Mouse (Mus musculus): ENCODE data around the gene Pdcd11. TPM values are rescaled to one million over a fixed set of nuclear protein-coding genes. Genes with fewer than 3 reads are reported as not detected.
"Not testable (repeated sequence)": the region's sequence is repeated elsewhere in the genome, so short reads cannot be mapped to it uniquely, and the experiment has no call there.

The Pdcd11 gene
- total RNA-seq, 1 experiment, result 117 TPM

- Histone ChIP-seq H3K27ac (ENCODE audit: insufficient read depth, low read depth, low read length, poor library complexity, severe bottlenecking) (no peak overlapping the region), H3K9ac (ENCODE audit: insufficient read depth, low read depth, low read length, poor library complexity, severe bottlenecking) (peak overlapping the region; percentile 43), H3K9me3 (ENCODE audit: control insufficient read depth, insufficient read depth, low read depth, low read length) (no peaks in the 10 kb centered on the region), H3K4me3 (ENCODE audit: insufficient read depth in 1 of 2, low read depth in 1 of 2, low read length in 2 of 2, poor library complexity in 1 of 2, severe bottlenecking in 1 of 2) (peak overlapping the region; percentile 46 to 54), H3K4me1 (ENCODE audit: control insufficient read depth in 2 of 2, insufficient read depth in 2 of 2, low read length in 2 of 2, poor library complexity in 1 of 2) (peaks cover 10 to 35% of the 10 kb centered on the region in 2 experiments), H3K36me3 (ENCODE audit: control insufficient read depth, insufficient read depth, low read length, poor library complexity, severe bottlenecking) (peaks cover 10% of the 10 kb centered on the region)
- in situ Hi-C loops (cut with MboI; ENCODE audit: low sequenced_read_pairs in 2 of 2, unreplicated experiment in 2 of 2), result no loop called here
- no peak for DNase-seq (ENCODE audit: low read depth, low spot score)
- no peak for TF ChIP-seq ZNF384 (IDR thresholded peaks at IDR 0.05; ENCODE audit: low read depth, low read length)
- no peak for TF ChIP-seq CHD2 (IDR thresholded peaks at IDR 0.05; ENCODE audit: low read depth, low read length)
- TF ChIP-seq MAFK (IDR thresholded peaks at IDR 0.05; ENCODE audit: insufficient read depth, low read depth, low read length), result no peak
- TF ChIP-seq HCFC1 (IDR thresholded peaks at IDR 0.05; ENCODE audit: borderline replicate concordance, insufficient read depth, low read length), result no peak
- no peak for TF ChIP-seq ZC3H11A (IDR thresholded peaks at IDR 0.05; ENCODE audit: borderline replicate concordance, low read depth, low read length)
Measured at GRCm38 (mm10) chr19:47135568-47135967, 45.0 kb downstream of the Pdcd11 start.

GRCm38 (mm10) chr19:47136170-47136569 lies 45.6 kb downstream of the Pdcd11 start:
- Histone ChIP-seq H3K9me3 (ENCODE audit: control insufficient read depth, insufficient read depth, low read depth, low read length) (no peaks in the 10 kb centered on the region), H3K27ac (ENCODE audit: insufficient read depth, low read depth, low read length, poor library complexity, severe bottlenecking) (no peak overlapping the region), H3K36me3 (ENCODE audit: control insufficient read depth, insufficient read depth, low read length, poor library complexity, severe bottlenecking) (peaks cover 8% of the 10 kb centered on the region), H3K4me1 (ENCODE audit: control insufficient read depth in 2 of 2, insufficient read depth in 2 of 2, low read length in 2 of 2, poor library complexity in 1 of 2) (peaks cover 10 to 35% of the 10 kb centered on the region in 2 experiments), H3K9ac (ENCODE audit: insufficient read depth, low read depth, low read length, poor library complexity, severe bottlenecking) (no peak overlapping the region), H3K4me3 (ENCODE audit: insufficient read depth in 1 of 2, low read depth in 1 of 2, low read length in 2 of 2, poor library complexity in 1 of 2, severe bottlenecking in 1 of 2) (peak overlapping the region in 1 of 2 experiments; percentile 46; a peak in 1 of 4 replicates)
- TF ChIP-seq MAFK (IDR thresholded peaks at IDR 0.05; ENCODE audit: insufficient read depth, low read depth, low read length) (no peak), CHD2 (IDR thresholded peaks at IDR 0.05; ENCODE audit: low read depth, low read length) (no peak), HCFC1 (IDR thresholded peaks at IDR 0.05; ENCODE audit: borderline replicate concordance, insufficient read depth, low read length) (no peak), ZNF384 (IDR thresholded peaks at IDR 0.05; ENCODE audit: low read depth, low read length) (no peak), ZC3H11A (IDR thresholded peaks at IDR 0.05; ENCODE audit: borderline replicate concordance, low read depth, low read length) (no peak)
- in situ Hi-C loops (cut with MboI; ENCODE audit: low sequenced_read_pairs in 2 of 2, unreplicated experiment in 2 of 2), result no loop called here
- no peak for DNase-seq (ENCODE audit: low read depth, low spot score)

DNA sequence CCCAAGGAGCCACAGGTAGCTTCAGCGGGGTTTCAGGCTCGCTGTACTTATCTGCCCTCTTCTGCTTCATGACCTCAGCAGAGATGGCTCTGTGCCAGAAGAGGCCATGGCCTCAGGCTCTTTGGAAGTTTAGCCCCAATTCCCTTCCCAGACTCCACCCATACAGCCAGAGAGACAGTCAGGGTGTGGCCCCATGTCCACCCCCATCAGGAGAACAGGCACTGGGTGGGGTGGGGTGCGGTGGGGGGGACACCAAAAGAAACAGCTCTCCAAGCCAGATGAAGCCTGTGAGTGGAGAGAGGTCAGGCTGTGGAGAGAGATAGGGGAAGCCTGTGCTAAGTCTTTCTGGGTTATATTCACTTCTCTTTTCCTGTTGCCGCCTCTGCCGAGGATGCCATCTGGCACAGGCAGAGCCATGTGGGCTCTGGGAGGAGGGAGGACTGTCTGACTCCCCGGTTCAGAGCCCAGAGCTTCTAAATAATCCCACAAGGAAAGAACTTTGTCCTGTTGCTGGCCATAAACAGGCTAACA lies 46.5 kb downstream of the Pdcd11 start:
- H3K4me3 ChIP-seq (ENCODE audit: insufficient read depth in 1 of 2, low read depth in 1 of 2, low read length in 2 of 2, poor library complexity in 1 of 2, severe bottlenecking in 1 of 2), result peak overlapping the region in 1 of 2 experiments; percentile 54; a peak in 2 of 4 replicates
- in situ Hi-C loops (cut with MboI; ENCODE audit: low sequenced_read_pairs in 2 of 2, unreplicated experiment in 2 of 2), result no loop called here
- peaks cover 10 to 35% of the 10 kb centered on the region in 2 experiments for H3K4me1 ChIP-seq (ENCODE audit: control insufficient read depth in 2 of 2, insufficient read depth in 2 of 2, low read length in 2 of 2, poor library complexity in 1 of 2)
- peak; percentile 75 for DNase-seq (ENCODE audit: low read depth, low spot score)
- peak overlapping the region; percentile 68; the same call in 1 of the 2 replicates for H3K9ac ChIP-seq (ENCODE audit: insufficient read depth, low read depth, low read length, poor library complexity, severe bottlenecking)
- H3K27ac ChIP-seq (ENCODE audit: insufficient read depth, low read depth, low read length, poor library complexity, severe bottlenecking), result no peak overlapping the region
- no peaks in the 10 kb centered on the region for H3K9me3 ChIP-seq (ENCODE audit: control insufficient read depth, insufficient read depth, low read depth, low read length)
- TF ChIP-seq ZC3H11A (IDR thresholded peaks at IDR 0.05; ENCODE audit: borderline replicate concordance, low read depth, low read length) (no peak), HCFC1 (IDR thresholded peaks at IDR 0.05; ENCODE audit: borderline replicate concordance, insufficient read depth, low read length) (no peak), MAFK (IDR thresholded peaks at IDR 0.05; ENCODE audit: insufficient read depth, low read depth, low read length) (no peak), ZNF384 (IDR thresholded peaks at IDR 0.05; ENCODE audit: low read depth, low read length) (no peak), CHD2 (IDR thresholded peaks at IDR 0.05; ENCODE audit: low read depth, low read length) (no peak)
- peaks cover 2% of the 10 kb centered on the region; the same call in 1 of the 2 replicates for H3K36me3 ChIP-seq (ENCODE audit: control insufficient read depth, insufficient read depth, low read length, poor library complexity, severe bottlenecking)

DNA sequence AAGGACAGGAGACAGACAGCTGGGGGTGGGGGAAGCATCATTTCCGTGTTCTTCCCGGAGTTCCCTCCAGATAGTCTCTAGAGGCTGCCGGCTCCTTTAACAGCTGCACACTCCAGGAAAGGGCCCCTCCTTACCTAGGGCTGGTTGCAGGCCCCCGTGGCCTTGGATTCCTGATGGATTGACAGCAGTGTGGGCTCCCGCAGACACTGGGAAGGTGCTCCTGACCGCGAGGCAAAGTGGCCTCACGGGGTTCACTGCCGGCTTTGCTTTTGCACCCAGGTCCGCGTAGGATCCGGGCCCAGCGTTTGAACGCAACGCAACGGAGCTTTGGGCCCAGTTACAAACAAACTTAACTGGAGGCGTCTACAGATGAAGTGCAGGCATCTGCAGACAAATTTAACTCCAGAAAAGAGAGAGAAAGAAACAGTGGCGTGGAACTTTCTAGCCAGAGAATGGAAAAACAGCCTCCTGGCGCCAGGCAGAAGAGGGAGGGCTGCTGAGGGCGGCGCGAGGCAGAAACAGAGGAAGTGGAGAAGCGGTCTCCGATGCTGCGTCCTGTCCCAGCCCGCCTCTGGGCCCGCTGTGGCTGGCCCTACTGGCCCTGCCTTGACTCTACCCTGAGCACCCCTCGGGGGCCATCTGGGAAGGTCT lies 47.3 kb downstream of the Pdcd11 start, which contains the start of gene Calhm2:
Calhm2 (minus strand) TSS at position 524 of the 651 bp plus-strand sequence.
- H3K9me3 ChIP-seq (ENCODE audit: control insufficient read depth, insufficient read depth, low read depth, low read length), result no peaks in the 10 kb centered on the region
- DNase-seq (ENCODE audit: low read depth, low spot score), result no peak
- peaks cover 10 to 32% of the 10 kb centered on the region in 2 experiments for H3K4me1 ChIP-seq (ENCODE audit: control insufficient read depth in 2 of 2, insufficient read depth in 2 of 2, low read length in 2 of 2, poor library complexity in 1 of 2)
- peak within 1 kb of the TSS; percentile 54 to 55 for H3K4me3 ChIP-seq (ENCODE audit: insufficient read depth in 1 of 2, low read depth in 1 of 2, low read length in 2 of 2, poor library complexity in 1 of 2, severe bottlenecking in 1 of 2)
- TF ChIP-seq MAFK (IDR thresholded peaks at IDR 0.05; ENCODE audit: insufficient read depth, low read depth, low read length) (no peak), CHD2 (IDR thresholded peaks at IDR 0.05; ENCODE audit: low read depth, low read length) (no peak), HCFC1 (IDR thresholded peaks at IDR 0.05; ENCODE audit: borderline replicate concordance, insufficient read depth, low read length) (no peak), ZC3H11A (IDR thresholded peaks at IDR 0.05; ENCODE audit: borderline replicate concordance, low read depth, low read length) (no peak), ZNF384 (IDR thresholded peaks at IDR 0.05; ENCODE audit: low read depth, low read length) (no peak)
- in situ Hi-C loops (cut with MboI; ENCODE audit: low sequenced_read_pairs in 2 of 2, unreplicated experiment in 2 of 2), result no loop called here
- H3K9ac ChIP-seq (ENCODE audit: insufficient read depth, low read depth, low read length, poor library complexity, severe bottlenecking), result peak within 1 kb of the TSS; percentile 68
- peaks cover under 1% of the 10 kb centered on the region; the same call in 1 of the 2 replicates for H3K36me3 ChIP-seq (ENCODE audit: control insufficient read depth, insufficient read depth, low read length, poor library complexity, severe bottlenecking)
- H3K27ac ChIP-seq (ENCODE audit: insufficient read depth, low read depth, low read length, poor library complexity, severe bottlenecking), result no peak within 1 kb of the TSS

DNA sequence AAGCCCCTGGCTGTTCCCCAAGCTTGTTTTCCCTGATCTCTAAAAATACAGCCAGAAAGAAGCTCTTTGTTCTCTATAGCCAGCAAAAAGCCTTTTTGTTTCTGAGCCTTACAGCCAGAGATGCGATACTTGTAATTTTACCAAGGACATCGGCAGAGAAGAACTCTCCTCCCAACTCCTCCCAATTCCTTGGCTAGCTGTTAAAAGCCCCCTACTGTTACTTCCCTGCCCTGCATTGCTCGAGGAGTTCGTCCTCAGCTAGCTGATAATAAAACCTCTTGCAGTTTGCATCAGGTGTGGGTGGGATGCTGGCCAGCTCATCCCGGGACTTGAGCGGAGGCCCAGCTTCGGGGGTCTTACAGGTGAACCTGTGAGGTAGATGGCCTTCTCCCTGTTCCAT lies 49.0 kb downstream of the Pdcd11 start:
- H3K9ac ChIP-seq (ENCODE audit: insufficient read depth, low read depth, low read length, poor library complexity, severe bottlenecking); H3K36me3 ChIP-seq (ENCODE audit: control insufficient read depth, insufficient read depth, low read length, poor library complexity, severe bottlenecking); H3K27ac ChIP-seq (ENCODE audit: insufficient read depth, low read depth, low read length, poor library complexity, severe bottlenecking); H3K4me3 ChIP-seq (ENCODE audit: insufficient read depth in 1 of 2, low read depth in 1 of 2, low read length in 2 of 2, poor library complexity in 1 of 2, severe bottlenecking in 1 of 2); H3K9me3 ChIP-seq (ENCODE audit: control insufficient read depth, insufficient read depth, low read depth, low read length); in situ Hi-C loops (cut with MboI; ENCODE audit: low sequenced_read_pairs in 2 of 2, unreplicated experiment in 2 of 2); DNase-seq (ENCODE audit: low read depth, low spot score): not testable (repeated sequence)
- peaks cover 10 to 37% of the 10 kb centered on the region in 2 experiments for H3K4me1 ChIP-seq (ENCODE audit: control insufficient read depth in 2 of 2, insufficient read depth in 2 of 2, low read length in 2 of 2, poor library complexity in 1 of 2)
